Mouse (Mus musculus) urinary bladder, postnatal 25 days (tissue): ENCODE measurements around the gene Enpp3.
"Not testable (repeated sequence)": the region's sequence is repeated elsewhere in the genome, so short reads cannot be mapped to it uniquely, and the experiment has no call there.

Experiments
- DNase-seq: peaks from one replicate; pipeline ENCODE4 v3.0.0; 2022; ENCODE audit warnings: low spot score

Enpp3 gene

DNA sequence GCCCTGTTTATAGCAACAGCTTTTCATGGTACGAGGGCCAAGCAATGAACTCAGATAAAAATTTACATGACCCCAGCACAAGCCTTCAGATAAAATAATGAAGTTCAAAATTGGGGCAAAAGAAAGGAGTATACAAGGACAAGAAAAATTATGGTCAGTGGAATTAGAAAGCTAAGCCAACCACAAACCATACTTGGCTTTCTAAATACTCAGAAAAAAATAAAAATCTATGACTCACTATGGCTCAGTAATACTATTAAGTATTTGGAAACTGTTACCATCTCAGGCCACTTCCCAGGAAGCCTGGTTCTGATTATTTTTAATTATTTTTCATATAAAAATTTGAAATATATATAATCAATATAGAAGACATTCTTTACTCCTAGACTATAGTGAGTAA, 19.8 kb downstream of the Enpp3 start:
- no peak for DNase-seq

DNA sequence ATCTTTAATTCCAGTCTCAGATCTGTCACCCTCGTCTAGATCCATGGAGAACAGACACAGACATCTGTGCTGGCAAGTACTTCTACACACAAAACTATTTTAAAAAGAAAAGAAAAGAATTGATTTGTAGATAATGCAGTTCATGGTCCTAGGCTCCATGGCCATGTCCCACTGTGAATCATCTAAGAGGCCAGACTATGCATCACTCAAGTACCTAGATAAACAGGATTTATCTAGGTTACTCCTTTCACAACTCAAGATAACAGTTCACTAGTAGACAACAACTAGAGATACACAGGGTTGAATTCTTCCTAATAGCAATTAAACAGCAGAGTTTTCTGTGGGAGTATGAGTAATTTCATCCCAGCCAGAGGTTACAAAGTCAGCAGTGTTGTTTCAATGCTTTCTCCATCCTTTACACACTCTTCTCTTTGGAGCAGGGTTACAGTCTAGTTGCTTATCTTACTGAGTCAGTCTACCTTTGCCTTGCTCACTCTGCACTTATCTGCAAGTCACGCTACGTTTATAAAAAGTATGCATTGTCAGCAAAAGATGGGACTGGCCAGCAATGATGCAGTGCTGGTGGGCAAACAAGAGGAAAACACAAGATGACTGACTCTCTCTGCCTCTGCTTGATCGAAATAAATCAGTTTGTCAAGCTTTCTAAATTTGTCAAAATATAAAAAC, 20.5 kb downstream of the Enpp3 start:
- no peak for DNase-seq

DNA sequence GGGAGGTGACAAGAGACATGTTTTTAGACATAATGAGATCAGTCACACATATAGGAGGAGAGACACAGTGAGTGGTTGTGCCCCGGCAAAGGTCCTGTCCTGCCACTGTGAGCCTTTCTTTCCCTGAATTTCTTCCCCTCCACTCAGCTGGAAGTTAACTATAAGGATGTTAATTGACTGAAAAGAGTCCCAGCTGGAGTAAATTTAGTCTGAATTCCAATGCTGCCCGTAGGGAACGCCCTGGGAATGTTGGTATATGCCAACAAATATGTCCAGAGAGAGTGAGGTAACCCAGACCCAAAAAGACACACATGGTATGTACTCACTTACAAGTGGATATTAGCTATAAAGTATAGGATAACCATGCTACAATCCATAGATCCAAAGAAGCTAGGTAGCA, 23.1 kb downstream of the Enpp3 start:
- no peak for DNase-seq

DNA sequence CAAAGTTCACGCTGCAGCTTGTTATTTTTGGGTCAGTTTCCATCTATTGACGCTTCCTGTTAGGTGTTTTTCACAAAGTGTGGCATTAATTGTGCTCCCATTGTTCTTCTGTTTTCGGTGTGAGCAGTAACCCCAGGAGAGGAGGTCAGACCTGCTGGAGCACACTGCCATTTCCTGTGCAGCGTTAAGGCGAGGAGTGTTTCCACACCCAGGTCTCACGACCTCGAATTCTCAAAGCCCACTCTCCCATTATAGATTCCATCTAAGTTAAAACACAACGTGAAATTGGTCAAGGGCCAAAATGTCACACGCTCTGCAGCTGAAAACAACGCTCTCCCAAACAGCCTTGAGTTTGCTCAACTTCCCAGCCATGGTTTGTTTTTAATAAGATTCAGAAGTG, 32.0 kb downstream of the Enpp3 start:
- DNase-seq: no peak

DNA sequence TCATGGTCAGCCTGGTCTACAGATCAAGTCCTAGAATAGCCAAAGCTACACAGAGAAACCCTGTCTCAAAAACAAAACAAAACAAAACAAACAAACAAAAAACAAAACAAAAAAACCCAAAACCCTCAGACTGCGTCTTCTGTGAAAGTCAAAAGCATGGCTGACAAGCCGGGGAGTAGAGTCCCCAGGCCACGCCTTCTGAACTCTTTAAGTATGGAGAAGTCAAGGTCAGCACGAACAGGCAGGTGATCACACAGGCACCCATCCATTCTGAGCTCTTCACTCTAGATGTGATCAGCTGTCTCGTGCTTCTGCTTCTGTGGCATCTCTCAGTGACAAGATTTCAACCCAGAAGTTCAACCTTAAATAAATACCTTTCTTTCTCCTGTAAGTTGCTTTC, 35.9 kb downstream of the Enpp3 start:
- DNase-seq: no peak

DNA sequence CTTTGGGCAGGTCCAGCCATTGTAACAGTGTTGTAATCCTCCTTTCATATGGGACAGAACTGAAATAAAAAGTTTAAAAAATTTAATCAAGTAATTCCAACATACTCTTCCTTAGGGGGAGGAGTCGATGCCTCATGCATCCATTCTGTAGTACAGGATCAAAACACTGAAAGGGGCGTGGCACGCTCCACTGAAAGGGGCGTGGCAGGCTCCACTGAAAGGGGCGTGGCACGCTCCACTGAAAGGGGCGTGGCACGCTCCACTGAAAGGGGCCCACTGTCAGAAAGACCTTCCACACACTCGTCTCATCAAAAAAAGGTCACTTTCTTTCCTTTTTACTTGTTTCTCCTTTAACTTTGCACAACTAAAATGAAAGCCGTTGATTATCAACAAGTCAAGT, 36.7 kb downstream of the Enpp3 start:
- DNase-seq: no peak

DNA sequence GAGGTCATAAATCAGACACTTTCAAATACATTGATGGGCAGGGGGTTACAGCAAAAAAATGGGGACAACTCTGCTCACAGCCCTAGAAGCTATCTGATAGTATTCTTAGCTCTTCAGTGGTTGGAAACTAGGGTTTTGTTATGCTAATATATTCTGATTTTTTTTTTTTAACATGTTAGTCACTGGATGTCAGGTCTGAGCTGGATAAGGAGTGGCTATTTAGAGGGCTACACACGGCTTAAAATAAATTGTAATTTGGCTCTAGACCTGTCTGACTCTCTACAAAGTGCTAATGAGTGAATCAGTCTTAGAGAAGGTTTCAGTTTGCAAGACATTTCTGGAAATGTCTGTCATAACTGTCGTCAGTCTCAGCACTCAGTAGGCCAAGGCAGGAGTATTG, 37.5 kb downstream of the Enpp3 start:
- no peak for DNase-seq

DNA sequence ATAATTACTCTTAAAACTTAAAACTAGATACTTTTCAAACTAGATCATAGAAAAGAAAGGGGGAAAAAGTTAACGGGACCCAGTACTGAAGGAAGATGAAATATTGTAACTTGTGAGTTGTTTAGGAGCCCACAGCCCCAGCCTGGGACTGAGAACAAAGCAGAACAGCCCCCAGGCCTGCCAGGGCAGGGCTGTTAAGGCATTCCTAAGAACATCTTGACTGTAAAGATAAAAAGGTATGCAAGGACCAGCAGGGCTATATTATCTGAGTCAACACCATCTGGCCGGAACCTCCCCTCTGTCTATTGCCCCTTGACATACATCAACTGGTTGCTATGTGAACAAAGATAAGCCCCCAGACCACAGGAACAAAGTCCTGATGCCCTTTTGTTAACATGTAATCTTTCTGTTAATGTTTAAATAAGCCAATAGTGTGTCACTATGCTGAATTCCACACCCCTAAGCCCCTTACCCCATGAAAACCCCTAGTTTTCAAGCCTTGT, 39.8 kb downstream of the Enpp3 start:
- DNase-seq: not testable (repeated sequence)

DNA sequence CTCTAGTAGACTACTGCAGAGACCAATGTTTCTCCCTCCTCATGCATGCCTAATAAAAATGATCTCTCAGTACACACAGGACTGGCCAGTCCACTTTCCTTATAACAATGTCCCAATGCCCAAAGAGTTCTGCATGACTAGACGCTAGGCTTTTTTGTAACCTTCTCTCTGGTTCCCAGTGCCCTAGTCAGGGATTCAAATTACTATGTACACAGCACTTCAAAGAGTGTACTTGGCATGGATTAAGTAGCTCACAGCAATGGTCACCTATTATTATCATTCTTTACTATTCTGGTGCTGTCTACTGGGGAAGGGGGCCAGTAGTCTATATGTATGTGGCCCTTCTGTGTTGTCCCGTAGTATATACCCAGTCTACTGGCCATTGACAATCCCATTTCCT, 40.8 kb downstream of the Enpp3 start:
- DNase-seq: no peak

DNA sequence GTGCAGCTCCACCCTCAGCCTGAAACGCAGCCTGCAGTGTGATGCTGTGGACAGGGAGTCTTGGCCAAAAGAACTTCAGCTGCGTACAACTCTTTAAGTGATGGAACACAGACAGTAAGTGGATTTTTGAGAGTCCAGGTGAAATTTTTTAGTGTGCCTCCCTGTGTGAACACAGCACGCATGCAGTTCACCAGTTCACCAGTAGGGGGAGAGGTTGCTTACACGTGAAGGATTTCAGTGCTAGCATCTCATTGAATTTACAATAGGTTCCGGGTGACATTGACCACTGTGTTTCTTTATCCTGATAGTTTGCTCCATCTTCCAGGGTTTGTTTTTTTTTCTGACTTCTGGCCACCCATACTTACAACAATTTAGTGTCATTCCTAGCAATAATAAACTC, 45.4 kb downstream of the Enpp3 start:
- peak; percentile 70 for DNase-seq

DNA sequence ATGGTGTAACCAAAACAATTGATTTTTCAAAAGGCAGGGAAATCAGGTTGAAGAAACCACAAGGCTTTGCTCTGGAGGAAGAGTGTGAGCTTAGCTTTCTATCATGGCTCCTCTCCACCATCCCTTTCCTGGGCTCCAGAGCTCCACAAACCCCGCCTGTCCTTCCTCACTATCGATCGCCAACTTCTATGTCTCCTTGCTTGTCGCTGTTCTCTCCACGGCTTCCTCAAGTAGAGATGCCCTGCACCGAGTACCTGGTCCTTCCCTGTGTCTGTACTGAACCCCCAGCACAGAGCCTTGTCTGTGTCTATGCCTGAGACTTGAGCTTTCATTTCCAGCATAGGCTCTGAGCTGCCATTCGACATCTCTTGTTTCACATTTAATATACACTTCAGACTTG, 49.9 kb downstream of the Enpp3 start:
- no peak for DNase-seq

DNA sequence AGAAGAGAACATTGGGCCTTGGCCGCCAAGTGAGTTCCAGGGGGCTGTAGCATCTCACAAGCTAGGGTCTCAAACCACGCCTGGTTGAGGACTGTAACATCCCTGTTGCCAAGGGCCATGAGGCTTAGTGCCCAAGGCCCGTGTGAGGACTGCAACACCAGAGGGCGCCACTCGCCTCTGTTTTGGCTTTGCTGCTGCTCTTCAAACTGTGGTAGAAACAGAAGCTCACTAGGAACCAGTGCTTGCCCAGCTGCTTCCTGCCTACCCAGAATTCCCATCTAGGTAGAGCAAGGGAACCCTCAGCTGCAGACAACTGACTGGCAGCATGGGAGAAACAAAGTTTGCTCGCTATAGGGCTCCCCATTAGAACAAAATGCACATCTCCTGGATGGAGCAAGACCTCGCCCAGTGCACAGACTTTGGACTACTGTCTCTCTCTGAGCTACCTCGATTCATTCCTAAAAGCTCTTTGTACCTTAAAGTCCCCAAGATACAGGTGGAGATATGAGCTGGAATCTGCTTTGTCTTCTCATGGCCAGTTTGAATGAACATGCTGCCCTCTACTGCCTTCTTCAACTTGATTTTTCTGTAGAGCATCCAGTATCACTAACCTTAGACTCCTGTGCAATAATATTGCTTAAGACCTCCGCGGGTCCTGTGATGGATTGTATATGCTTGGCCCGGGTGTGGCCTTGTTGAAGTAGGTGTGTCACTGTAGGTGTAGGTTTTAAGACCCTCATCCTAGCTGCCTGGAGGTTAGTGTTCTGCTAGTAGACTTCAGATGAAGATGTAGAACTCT, 52.7 kb downstream of the Enpp3 start:
- peak; percentile 67 for DNase-seq

DNA sequence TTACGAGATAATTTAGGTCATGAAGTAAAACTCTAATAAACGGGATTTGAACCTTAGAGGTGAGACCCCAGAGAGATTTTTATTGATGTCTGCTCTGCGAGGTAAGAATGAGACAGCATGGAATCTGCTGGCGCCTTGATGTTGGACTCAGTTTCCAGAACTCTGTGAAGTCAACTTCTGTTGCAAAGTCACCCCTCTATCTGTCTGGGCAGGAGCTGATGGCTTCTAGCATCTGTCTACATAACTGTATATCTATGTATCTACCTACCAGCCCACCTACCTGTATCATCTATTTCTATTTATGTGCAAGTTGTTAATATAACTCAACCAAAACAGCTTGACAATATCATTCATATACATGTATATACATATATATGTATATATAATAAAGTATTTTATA, 57.3 kb downstream of the Enpp3 start:
- DNase-seq: no peak

DNA sequence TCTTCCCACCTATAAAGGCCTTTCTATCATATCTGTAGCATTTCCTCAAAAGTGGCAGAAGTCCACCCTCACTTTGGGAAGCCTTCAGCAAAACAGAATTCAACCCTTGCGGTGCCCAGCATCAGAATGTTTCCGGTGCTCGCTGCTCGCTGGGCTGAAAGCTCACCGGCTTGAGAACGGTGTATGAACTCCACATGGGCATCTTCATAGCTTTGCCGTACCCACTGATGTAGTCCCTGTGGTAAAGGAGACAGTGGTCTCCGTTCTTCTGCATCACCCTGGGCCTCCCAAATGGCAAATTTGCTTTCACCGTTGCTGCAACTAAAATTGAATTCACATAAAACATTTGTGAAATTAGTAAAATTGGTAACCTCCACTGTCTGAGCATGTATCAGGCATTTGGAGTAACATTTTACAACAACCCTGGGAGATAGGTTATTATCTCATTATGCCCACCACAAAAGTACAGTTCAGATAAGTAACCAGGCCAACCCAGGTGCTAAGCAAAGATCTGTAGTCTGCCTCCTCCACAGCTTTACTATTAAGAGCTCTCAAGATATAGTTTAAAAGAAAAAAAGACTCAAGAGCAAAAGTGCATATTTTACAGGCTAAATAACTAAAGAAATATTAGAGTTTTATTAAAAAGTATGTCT, 57.9 kb downstream of the Enpp3 start:
- DNase-seq: no peak

DNA sequence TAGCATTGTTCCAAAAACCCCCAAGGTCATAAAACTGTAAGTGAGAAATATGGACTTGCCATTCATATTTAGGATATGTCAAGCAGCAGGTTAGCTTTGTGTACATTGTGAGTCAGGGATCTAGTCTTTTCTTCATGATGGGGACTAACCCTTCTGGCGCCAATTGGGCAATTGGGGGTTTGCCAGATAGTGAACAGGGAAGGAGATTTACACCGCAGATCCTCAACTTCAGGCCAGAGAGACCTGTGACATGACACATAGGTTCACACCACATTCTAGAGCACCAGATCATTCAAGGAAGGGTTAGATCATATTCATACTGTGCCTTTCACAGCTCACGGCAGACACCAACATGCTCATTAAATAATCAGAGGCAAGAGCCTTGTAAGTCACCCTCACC, 58.7 kb downstream of the Enpp3 start:
- DNase-seq: peak; percentile 24

DNA sequence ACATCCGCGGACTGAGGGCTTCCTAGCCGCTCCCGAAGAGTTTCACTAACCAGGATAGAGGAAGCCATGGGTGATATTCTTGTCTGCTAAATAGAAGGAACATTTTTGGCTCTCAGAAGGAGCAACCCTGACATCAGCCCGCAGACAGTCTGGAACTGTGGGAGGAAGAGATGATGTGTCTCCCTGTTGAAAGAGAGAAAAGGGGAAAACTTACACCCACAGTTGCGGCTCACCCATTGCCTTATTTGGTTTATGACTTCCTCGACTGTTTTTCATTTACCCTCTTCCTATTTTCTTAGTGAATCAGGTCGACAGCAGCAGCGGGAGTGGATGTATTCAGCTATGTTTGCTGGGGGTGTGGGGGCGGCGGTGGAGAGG, 64.0 kb downstream of the Enpp3 start:
- no peak for DNase-seq

DNA sequence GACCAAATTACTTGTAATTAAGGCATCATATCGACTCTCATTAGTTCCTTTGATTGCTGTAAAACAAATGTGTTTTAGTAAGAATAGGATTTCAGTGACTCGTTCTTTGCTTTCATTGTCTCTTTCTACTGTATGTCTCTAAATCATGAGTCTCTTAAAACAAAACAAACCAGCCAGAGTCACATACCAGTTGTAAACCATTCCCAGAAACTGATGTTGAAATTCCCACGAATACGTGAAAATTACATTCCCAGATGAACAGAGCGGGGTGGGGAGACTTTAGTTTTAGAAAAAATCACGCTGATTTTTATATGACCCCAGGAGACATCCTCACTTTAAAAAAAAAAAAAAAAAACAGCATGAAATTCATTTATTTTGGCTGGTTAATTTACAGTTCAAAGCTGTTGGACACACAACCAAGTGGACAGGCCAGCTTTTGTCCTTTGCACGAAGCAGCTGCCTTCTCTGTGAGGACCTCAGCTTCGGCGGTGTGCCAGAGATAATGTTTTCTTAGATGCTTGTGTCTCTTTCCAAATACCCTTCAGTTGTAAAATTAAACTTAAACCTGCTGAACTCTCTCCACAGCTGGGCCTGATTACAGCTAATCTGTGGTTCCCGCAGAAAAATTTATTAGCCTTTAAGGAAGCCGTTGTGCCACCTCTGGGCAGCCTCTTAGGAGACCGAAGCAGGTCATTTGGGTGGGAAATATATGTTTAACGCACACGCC, 64.5 kb downstream of the Enpp3 start:
- DNase-seq: peak; percentile 34

DNA sequence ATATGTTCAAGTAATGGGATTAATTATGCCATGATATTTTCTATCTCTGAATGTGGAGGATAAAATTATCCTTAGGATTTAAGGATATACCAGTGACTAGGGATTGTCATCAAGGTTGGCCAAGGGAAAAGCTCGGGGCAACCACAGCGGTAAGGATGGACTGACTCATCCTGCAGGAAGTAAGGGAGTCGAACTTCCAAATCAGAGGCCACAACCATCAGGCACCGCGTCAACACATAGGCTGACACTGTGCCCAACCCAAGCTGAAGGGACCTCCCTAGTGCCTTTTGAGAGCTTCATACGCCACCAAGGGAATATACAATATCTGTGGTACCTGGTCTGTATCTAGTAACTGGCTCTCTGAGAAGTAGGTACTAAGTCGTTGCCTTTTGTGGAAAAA, 73.1 kb downstream of the Enpp3 start:
- DNase-seq: no peak

DNA sequence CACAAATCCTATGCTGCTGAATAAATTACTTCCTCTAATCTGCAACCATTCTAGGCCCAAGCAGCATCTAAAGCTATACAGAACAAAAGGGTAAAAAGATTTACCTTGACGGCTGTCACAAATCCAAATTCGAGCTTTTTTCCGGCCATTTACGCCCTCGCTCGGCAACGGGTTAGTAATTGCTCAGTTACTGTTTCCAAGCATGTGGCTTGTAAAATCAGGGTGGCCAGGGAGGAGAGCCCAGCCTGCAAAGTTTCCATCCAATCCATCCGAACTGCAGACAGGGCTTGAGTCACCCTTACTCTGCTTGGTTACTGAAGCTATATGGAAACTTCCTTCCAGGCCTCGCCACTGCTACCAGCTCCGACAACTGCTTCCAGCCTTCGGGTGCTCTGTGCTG, 74.9 kb downstream of the Enpp3 start:
- no peak for DNase-seq

DNA sequence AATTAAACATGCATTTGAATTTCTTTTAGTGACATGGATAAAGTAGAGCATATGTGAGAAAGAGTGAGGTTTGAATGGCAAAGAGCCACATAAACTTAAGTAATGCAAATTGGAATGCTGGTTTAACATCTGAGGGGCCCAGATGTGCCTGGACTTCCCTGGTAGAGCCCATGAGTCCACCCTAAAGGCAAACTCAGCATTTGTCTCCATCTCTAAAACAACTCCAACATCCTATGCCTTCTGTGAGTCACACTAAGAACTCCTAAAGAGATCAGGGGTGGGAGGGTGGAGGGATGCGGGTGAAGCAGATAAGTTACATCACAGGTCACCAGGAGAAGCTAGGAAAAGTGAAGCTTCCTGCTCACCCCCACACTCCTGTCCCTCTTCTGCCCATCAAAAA, 76.6 kb downstream of the Enpp3 start:
- no peak for DNase-seq

DNA sequence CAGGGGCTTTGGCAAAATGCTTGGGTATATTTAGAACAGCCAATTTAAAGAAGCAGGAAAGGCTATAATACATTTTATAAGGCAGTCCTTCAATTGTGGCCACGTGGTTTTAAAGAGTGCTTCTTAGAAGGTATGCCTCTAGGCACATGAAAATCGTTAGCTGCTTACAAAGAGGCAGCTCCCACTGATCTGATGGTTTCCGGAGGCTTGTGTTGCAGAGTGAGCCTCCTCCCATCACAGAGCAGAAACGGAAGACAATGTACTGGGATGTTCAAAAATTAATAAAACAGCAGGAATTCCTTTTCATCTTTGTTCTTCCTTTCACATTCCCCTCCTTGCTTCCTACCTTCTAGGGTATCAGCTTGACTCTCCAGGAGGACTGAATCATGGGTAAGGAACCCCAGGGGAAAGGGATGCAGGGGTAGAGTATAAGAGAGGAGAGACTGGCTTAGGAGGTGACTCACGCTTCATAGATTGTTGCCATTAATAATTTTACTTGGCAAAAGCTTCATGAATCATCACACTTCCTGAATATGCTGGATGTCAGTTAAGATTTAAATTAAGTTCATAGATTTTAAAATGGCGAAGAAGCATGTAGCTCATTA, 77.4 kb downstream of the Enpp3 start:
- no peak for DNase-seq

DNA sequence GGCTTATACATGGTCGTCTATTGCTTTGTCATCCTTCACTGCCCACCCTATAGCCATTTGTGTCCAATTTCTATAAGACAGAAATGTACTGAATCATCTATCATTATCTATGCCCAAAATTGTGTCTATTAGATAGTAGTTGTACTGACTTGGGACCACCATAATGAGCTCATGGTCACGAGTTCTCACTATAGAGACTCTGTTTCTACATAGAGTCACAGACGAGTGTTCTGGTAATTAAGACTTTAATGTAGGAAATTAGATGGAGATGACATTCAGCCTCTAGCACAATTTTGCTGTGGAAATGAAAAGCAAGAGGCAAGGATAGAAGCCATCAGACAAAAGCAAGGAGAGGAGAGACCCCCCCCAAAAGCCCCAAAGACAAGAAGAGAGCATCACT, 78.0 kb downstream of the Enpp3 start:
- DNase-seq: no peak
